Mouse (Mus musculus): ENCODE measurements around the gene Dok1. TPM values are rescaled to one million over a fixed set of nuclear protein-coding genes. Genes with fewer than 3 reads are reported as not detected.

Gene Dok1
- polyA plus RNA-seq (2012; rRNA removed): 9.8 and 10.5 TPM in 2 replicates

DNA sequence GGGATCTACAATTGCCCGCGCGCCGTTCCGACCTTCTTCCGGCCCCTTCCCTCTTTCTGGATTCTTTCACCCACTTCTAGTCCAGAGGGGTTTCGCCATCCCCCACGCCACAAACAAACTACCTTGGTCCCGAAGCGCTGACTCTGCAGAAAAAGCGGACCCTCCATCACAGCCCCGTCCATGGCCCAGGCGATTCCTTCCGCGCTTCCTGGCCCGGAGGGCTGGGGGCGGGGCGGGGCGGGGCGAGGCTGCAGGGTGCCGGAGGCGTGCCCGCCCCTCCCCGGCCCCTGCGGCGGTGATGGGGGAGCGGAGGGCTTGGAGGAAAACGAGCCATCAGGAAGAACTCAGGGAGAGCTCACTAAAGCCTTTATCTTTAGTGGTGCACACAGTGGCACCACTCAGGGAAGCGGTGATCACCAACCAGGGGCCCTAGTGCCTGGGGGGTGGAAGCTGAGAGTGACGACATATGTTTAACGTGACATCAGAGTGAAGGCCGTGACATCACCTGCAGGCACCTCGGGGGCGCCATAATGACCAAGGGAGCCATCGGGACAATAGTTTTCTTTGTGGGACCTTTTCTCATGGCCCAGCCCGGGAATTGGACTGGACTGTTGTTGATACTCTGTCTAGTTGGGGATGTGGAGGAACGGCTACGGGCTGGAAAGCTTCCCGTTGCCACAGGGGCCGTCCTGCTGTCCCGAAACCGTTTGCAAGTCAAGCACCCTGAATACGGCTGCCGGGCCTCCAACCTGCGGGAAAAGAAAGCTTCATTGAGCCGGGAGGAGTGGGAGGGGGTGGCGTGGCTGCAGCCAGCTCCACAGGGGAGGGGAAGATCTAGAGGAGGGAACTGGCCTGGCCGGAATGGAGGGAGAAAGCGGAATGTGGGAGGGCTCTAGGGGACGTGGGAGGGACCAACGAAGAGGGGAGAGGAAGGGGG is at the start of gene Dok1, which contains the start of gene Loxl3:
Dok1 (minus strand) TSS at position 223 of the 937 bp plus-strand sequence.
Loxl3 (plus strand) TSS at position 925 of the 937 bp plus-strand sequence.
- DNase-seq (ENCODE audit: low read depth, low spot score): no peak

DNA sequence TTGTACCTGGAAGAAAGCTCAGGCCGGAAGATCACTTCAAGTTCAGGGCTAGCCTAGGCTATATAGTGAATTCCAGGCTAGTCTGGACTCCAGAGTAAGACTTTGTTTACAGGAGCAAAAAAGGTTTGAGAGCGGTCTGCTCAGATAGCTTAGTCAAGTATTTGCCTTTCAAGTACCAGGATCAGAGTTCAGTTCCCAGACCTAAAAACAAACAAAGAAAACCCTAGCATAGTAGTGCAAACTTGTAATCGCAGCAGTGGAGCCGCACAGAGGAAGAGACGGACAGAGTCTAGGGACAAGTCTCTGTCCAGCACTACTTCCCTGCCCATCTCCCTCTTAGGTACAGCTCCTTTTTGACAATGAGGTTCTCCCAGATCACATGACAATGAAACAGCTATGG is 46.9 kb upstream of the Dok1 start:
- WGBS: 96% methylated on average over 5 of the region's 5 CpGs
- DNase-seq (ENCODE audit: low read depth, low spot score): no peak

More for the DNA sequence above, at the start of gene Dok1, which contains the start of gene Loxl3:
- 2% methylated on average over 51 of the region's 51 CpGs for WGBS

DNA sequence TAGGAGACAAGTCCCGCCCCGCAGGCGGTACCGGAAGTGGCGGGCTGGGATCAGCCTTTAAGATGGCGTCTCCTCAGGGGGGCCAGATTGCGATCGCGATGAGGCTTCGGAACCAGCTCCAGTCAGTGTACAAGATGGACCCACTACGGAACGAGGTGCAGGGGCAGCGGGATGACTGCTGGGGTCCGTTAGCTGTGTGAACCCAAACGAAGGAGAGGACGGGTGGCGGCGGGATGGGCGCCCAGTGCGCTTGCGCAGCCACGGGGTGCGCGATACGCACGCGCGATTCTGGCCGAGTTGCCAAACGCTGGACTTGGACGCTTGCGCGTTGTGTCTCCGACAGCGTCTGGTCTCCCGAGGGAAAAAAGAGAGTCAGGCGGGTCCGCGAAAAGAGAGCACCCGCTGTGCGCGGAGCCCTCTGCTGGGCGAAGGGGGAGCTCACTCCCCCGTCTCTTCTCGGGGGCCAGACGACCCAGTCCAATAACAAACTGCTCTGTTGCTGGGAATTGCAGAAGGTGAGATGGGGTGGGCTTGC is 45.1 kb upstream of the Dok1 start:
- under 1% methylated on average over 46 of the region's 46 CpGs for WGBS
- peak; percentile 90 for DNase-seq (ENCODE audit: low read depth, low spot score)

DNA sequence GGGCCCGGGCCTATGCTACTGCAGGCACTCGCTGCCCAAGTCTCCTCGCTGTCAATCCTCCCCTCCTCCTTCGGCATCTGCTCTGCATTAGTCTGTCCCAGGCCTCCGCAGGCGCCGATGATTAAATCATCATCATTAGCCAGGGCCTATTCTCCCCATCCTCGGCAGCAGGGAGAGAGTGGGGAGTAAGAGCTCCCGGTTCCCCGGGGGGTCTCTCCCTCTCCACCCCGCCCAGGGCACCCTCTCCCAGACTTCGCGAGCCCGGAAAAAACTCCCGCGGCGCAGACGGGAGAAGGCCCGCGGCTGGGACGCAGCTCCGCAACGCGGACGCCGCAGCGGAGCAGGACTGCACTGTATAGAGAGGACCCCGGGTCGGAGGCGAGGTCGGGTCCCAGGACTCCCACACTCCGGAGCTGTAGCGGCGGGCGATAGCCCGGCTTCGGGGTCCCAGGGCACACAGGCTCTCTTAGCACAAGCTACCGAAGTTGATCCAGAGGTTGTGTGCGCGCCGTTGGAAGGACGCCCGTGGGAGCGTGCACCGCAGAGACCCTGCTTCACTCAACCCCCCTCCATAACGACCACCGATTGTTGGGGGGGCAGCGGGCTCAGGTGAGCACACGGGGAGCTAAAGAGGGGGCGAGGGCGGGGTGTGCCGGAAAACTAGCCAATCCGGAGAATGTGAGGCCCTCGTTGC is 44.5 kb upstream of the Dok1 start, which contains the start of gene Pcgf1:
Pcgf1 (plus strand) TSS at position 240 of the 694 bp plus-strand sequence.
- no peak for DNase-seq (ENCODE audit: low read depth, low spot score)
- WGBS: under 1% methylated on average over 54 of the region's 54 CpGs

DNA sequence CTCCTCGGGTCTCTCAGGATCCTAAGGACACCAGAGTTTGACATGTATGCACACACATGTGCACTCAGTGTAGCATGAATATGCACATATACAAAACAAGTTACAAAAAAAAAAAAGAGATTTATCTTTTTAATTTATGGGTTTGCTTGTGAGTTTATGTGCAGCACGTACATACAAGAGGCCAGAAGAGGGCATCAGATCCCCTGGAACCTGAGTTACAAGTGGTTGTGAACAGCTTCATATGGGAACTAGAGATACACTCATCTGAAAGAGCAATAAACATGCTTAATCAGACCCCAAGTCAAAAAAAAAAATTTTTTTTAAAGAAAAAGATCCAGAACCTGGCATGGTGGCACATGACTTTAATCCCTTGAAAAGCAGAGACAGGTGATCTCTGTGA is 41.7 kb upstream of the Dok1 start:
- 21% methylated on average over 2 of the region's 2 CpGs for WGBS
- DNase-seq (ENCODE audit: low read depth, low spot score): no peak

DNA sequence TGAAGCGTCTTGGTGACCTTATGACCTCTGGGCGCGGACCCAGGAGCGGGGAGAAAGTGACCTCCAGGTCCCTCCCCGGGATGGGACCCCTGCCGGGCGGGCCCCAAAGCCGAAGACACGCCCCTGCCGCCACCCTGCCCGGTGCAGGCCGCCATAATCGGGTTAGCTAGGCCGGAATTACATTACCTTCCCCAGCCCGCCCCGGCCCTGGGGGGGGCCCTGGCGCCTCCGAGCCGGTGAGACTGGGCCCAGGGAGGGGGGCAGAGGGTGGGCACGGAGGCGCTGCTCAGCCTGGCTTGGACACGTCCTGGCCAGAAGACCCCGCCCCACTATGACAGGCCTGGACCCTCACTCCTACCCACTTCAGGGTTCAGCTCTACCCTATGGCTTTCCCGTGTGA is 37.9 kb upstream of the Dok1 start:
- no peak for DNase-seq (ENCODE audit: low read depth, low spot score)
- WGBS: 2% methylated on average over 23 of the region's 24 CpGs

DNA sequence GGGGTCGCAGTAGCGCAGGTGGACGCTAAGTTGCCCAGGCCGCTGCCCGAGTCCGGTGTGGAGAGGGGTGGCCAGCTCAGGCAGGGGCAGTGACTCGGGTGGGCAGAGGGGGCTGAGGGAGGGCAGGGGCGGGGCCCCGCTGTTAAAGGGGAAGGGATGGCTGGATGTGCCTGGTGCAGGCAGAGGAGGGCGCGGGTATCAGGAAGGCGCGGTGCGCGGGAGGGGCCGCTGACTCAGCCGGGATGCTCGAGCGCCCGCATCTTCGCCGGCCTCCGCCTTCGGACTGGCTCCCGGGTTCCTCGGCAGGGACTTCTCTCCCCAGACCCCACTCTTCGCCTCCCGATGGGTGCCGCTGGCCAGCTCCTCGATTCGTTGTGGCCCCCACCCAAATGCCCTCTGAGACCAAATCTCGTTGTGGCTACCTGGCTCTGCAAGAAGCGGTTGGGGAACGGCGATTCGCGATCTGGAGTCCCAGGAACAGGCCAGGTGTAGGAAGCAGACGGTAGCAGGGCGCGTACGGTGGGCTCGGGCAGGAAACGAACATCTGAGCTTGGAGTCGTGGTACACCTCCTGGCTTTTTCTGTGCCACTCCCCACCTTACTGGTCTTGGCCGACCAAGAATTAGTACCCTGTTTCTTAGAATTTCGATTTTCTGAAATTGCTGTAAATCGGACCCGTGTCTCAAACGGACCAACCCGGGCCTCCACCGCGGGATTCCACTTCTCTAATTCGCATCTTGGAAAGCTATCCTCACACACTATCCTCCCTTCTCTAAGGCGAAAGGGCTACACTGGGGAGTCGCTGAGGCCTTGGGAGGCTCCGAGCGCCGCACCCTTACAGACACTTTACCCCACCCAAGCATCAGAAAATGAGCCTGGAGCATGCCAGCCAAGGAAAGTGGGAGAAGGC is 37.3 kb upstream of the Dok1 start:
- WGBS: 2% methylated on average over 57 of the region's 58 CpGs
- no peak for DNase-seq (ENCODE audit: low read depth, low spot score)

DNA sequence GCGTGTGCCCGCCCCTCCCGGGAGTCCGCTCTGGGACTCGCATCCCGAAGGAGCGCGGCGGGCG is 36.8 kb upstream of the Dok1 start, which contains the start of gene Tlx2:
Tlx2 (minus strand) TSS at position 47 of the 64 bp plus-strand sequence.
- DNase-seq (ENCODE audit: low read depth, low spot score): no peak
- WGBS: 1% methylated on average over 10 of the region's 10 CpGs

DNA sequence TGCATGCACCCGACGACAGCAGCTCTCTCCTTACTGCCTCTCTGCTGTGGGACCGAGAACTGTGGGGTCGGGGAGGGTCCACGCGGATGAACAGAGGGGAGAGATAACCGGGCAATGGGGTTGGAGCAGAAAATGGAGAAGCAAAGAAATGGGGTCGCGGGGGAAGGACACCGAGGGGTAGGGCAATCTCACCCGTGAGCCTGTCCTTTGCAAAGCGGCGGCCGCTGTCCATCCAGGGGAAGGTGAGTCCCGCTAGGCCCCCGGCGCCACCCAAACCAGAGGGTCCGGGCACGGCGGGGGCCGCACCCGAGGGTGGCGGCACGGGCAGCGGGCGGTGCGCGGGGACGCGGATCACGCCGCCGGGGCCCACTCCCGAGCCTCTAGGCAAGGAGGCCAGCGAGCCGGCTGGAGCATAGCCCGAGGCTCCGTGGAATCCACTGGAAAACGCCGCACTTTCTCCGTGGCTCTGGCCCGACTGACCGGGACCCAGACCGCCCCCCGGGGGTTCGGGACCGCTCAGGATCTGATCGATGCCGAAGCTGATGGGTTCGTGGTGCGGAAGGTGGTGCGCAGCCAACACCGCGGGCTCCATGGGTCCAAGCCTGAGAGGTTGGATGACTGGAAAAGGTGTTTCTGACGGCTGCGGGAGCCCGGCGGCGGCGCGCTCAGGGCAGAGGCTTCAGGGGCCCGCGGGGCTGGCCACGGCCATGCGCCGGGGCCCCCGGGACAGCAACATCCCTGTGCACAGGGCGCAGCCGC is 36.4 kb upstream of the Dok1 start:
- DNase-seq (ENCODE audit: low read depth, low spot score): no peak
- WGBS: 2% methylated on average over 68 of the region's 69 CpGs

DNA sequence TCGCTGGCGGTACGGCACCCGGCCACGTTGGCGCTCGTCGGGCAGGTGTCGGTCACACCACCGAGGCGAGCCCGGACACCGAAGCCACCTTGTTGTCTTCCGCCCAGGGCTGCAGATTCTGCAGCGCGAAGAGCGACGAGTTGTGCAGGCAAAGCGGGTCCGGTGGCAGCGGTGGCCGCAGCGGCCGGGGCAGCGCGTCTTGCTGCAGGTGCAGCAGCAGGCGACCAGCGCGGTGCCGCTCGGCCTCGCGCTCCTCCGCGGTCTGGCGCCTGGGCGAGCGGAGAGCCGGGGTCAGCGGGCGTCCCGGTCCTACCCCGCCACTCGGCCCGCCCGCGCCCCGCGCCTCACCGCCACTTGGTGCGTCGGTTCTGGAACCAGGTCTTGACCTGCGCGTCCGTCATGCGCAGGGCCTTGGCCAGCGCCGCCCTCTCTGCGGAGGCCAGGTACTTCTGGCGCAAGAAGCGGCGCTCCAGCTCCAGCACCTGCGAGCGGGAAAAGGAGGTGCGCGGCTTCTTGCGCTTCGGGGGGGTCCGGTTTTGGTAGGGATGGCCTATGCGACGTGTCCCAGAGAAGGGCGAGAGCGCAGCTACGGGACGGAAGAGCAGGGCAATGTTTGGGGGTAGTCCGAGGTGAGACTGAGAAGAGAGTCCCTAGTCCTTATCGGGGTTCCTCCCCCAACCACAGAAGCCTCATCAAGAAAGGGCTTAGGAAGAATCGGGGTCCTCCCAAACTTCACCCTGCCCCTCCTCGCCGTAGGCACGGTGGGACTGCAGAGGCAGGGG is 35.6 kb upstream of the Dok1 start:
- no peak for DNase-seq (ENCODE audit: low read depth, low spot score)
- 2% methylated on average over 81 of the region's 81 CpGs for whole genome bisulfite sequencing

DNA sequence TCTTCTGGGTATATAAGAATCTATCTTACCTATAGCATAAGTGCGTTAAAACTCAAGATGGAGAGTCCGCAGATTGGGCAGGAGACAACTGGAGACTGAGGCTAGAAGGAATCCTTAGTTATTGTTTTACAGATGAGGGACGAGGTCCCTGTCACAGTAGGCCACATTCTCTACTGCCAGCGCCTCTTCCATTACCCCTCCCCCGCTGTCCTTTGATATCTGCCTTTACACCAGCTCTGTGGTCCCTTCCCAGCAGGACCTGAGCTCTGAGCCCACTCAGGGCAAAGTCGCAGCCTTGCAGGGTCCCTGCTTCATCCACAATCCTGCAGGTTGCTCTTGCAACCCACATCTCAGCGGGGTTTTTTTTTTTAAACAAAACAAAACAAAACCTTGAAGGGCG is 35.0 kb upstream of the Dok1 start:
- DNase-seq (ENCODE audit: low read depth, low spot score): no peak
- WGBS: 30% methylated on average over 8 of the region's 8 CpGs

DNA sequence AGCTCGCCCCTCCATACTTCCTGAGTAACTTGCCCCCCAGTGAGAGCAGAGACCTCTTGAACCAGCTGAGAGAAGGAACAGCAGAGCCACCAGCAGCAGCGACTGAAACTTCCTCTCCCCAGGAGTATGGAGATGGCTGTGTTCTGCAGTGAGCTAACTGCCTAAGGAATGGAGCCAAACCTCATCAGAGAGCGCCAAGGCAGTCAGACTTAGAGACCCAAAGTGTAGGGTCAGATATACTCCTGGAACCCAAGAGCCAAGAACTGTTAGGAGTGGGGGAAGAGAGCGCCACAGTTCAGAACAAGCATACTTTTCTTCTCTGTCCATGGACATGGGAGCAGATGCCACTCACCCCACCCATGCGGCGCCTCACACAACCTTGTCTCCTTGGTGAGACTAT is 33.2 kb upstream of the Dok1 start:
- 64% methylated on average over 6 of the region's 6 CpGs for WGBS
- no peak for DNase-seq (ENCODE audit: low read depth, low spot score)

DNA sequence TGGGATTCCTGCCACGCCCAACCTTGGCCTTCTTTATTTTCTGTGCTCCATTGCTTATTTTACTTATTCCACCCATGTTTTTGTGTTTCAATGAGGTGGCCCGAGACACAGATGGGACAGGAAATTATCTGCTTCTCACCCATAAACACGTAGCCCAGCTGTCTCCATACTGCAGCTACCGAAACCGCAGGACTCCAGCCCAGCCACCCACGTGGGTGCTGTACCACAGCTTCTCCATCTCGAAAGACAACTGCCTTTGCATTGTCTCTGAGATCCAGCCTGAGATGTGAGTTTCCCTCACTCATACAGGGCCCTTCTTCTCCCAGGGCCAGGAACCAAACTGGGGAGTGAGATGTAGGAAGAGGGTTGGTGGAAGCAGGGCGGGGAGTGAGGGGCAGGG is 32.7 kb upstream of the Dok1 start:
- 67% methylated on average over 8 of the region's 8 CpGs for WGBS

DNA sequence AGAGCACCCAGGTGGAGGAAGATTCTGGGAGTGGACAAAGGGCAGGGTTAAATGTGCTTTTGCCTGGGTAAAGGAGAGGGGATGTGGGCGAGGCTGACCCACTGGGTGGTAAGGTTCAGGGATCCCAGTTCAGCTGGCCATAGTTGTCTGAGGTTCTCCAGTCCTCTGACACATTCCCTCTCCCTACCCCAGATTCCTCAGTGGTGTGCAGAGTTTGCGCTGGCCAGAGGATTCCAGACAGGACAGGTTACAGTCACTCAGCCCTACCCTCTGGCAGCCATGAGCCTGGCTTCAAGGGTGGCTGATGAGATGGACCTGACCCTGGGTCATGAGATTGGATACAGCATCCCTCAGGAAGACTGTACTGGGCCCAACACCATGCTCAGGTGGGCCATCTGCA is 25.5 kb upstream of the Dok1 start:
- whole genome bisulfite sequencing: 84% methylated on average over 2 of the region's 2 CpGs
- no peak for DNase-seq (ENCODE audit: low read depth, low spot score)

More for the DNA sequence above, 32.7 kb upstream of the Dok1 start:
- DNase-seq (ENCODE audit: low read depth, low spot score): no peak

DNA sequence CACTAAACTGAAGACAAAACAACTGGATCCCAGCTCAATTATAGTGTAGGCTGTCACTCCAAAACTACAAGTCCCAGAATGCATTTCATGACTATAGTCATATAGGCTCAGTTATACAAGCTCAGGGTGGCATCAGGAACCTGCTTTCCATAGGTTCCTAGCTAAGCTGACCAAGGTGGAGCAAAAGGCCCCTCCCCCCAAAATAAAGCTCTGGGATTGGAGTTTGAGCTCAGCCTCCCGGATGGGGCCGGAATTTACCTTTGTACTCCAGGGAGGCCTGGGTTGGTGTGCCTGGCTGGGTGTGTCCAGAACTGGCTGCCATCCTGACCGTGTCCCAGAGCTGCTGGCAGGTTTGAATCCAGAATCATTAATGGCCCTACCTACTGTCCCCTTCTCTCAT is 24.5 kb upstream of the Dok1 start, which contains the start of gene Dqx1:
Dqx1 (plus strand) TSS at position 55 of the 400 bp plus-strand sequence.
- DNase-seq (ENCODE audit: low read depth, low spot score): peak; percentile 94
- WGBS: 29% methylated on average over 3 of the region's 3 CpGs

DNA sequence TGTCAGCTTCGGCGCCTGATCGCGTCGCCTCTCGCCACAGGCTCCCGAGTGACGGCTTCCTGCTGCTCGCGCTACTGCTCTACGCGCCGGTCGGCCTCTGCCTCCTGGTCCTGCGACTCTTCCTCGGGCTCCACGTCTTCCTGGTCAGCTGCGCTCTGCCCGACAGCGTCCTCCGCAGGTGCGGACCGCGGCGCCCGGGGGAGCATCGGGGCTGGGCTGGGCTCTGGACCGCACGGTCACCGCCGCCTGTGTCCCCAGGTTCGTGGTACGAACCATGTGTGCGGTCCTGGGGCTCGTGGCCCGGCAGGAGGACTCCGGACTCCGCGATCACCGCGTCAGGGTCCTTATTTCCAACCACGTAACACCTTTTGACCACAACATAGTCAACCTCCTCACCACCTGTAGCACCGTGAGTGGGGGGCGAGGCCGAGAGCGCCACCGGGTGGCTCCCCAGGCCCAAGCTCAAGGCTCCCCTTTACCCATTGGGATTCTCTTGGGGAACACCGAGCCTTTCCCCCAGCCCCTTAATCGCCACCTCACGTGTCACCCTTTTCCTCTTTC is 21.7 kb upstream of the Dok1 start, which contains the start of gene Htra2:
Htra2 (minus strand) TSS at position 403 of the 561 bp plus-strand sequence.
- no peak for DNase-seq (ENCODE audit: low read depth, low spot score)
- WGBS: under 1% methylated on average over 50 of the region's 50 CpGs

DNA sequence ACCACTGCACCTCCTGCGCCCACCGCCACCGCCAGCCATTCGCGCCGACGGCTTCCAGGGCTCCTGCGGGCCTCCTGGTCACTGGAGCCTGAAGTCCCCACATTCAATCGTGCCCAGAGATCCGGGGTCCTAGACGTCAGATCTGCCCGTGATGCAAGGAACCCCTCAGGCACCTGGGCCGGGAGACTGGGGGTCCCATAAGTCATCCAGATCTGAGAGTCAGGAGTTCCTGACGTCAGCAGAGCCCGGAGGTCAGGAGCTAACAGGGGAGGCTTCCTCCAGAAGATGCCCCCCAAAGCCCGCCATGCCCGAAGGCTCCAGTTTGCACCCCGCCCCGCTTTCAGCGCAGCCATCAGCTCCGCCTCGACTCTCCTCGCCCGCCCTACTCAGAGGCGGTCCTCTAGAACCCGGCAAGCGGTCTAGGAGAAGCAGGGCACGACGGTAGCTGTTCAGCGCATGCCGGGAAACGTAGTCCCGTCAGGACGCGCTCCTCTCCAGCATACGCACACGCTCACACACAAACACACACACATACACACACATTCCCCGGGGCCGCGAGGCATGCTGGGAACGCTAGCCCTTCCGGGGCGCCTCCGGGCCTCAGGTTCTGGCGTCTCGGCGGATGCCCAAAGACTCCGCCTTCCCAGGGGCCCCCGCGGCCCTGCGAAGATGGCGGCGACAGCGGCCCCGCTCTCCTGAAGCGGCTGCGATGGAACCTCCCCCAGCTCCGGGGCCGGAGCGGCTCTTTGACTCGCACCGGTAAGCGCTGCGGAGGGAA is 21.0 kb upstream of the Dok1 start, which contains the start of gene Aup1:
Aup1 (plus strand) TSS at position 448 of the 778 bp plus-strand sequence.
- WGBS: under 1% methylated on average over 64 of the region's 64 CpGs
- DNase-seq (ENCODE audit: low read depth, low spot score): peak; percentile 90

Measured in large intestine, adult 2 months (tissue).